Mouse (Mus musculus): ENCODE data around the gene Slc4a8.

GRCm38 (mm10) chr15:100731081-100731480 lies 30.5 kb upstream of the Slc4a8 start:
- no peak for TF ChIP-seq POLR2A (IDR thresholded peaks at IDR 0.05; ENCODE audit: insufficient read depth, low read depth, low read length)
- TF ChIP-seq CTCF (IDR thresholded peaks at IDR 0.05; ENCODE audit: insufficient read depth, low read depth, low read length), result no peak
